Mouse (Mus musculus) ES-Bruce4 (cell line): ENCODE measurements at regions not wholly inside any gene's neighbourhood (a gene's known extent, or its start where the extent isn't known, plus 50 kb on each side); places are given as distances from the start of the nearest gene placed in this dataset.

Source experiments
- CTCF ChIP-seq: IDR thresholded peaks from one replicate; pipeline ENCODE4 v1.8.1; 2011; ENCODE audit warnings: low read depth, low read length
- EP300 ChIP-seq: IDR thresholded peaks from 2 replicates; pipeline ENCODE4 v1.6.1; 2011; ENCODE audit warnings: low read depth, low read length; ENCODE audit not compliant: insufficient read depth
- POLR2A ChIP-seq: IDR thresholded peaks from one replicate; pipeline ENCODE4 v1.8.1; 2011; ENCODE audit warnings: low read length; ENCODE audit not compliant: insufficient read depth

GRCm38 (mm10) chr10:66850972-66851478, 244.9 kb upstream of the Jmjd1c start:
- TF ChIP-seq POLR2A (no peak), EP300 (no peak), CTCF (no peak)
